Comparison of ENCODE assay signal across 8 mouse cellular contexts in the genomic region with DNA sequence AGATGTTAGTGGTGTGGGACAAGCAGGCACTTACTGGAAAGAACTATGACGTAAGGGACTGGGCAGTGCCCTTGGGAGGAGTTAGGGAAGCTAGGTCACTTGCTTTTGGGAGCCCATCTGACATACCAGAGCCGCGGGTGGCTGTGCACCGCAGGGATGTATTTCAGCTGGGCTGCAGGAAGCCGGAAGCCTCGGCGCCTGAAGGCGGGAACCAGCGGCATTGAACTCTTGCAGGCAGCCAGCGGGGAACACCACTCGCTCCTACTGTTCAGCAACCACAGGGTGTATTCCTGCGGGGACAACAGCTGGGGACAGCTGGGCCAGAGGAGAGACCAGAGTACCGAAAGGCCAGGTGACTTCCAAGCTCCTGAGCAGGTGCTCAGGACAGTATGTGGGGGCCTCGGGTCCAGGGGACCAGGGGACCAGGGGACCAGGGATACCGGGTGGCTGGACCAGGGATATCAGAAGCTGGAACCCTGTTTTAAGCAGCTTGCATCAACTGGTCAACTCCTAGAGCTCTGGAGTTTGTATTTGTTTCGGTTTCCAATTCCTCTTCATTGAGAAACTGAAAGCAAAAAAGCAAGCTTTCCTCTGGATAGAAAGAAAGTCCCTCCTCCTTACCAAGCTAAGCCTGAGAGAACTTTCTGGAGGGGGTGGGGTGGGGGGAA. TPM values are rescaled to one million over a fixed set of nuclear protein-coding genes. Genes with fewer than 3 reads are reported as not detected.
DNase-seq lines count a peak whose midpoint lies in the region; ATAC-seq and TF ChIP-seq lines count a peak whose summit lies in the region.

A gene (plus strand): TSS at position 120 of the 668 bp plus-strand sequence.

- peak; percentile 76 to 77 for DNase-seq in heart, postnatal 10 days
- peak; percentile 35 for DNase-seq in large intestine, adult 2 months (ENCODE audit: low read depth, low spot score)
- peak; percentile 73 for DNase-seq in lung, adult 2 months
- peak; percentile 65 to 68 for DNase-seq in thymus, adult 18-20 months

- no peak within 1 kb of the TSS for H3K9ac ChIP-seq in ES-Bruce4 (ENCODE audit: low read depth, poor library complexity, severe bottlenecking)
- peak within 1 kb of the TSS; percentile 62 for H3K9ac ChIP-seq in forebrain, embryonic 13.5 days
- peak within 1 kb of the TSS; percentile 45 for H3K9ac ChIP-seq in neural tube, embryonic 15.5 days (replicated peaks)

- peak; percentile 68 for ATAC-seq in cerebellum, adult (ENCODE audit: insufficient number of reproducible peaks, low FRiP score, low TSS enrichment)
- peak; percentile 71 for ATAC-seq in forebrain, embryonic 13.5 days
- peak; percentile 73 for ATAC-seq in neural tube, embryonic 15.5 days (ENCODE audit: low FRiP score)

- no peak for TF ChIP-seq CTCF in ES-Bruce4 (IDR thresholded peaks at IDR 0.05; ENCODE audit: low read depth, low read length)
- TF ChIP-seq CTCF in lung, adult 2 months (IDR thresholded peaks at IDR 0.05; ENCODE audit: insufficient read depth, low read length), result no peak

- 6% methylated on average over 16 of the region's 16 CpGs for WGBS in forebrain, embryonic 13.5 days
- 1% methylated on average over 16 of the region's 16 CpGs for WGBS in large intestine, adult 2 months
- under 1% methylated on average over 16 of the region's 16 CpGs for WGBS in lung, adult 2 months
- WGBS in neural tube, embryonic 15.5 days, result 4% methylated on average over 16 of the region's 16 CpGs

- TF ChIP-seq EP300 in ES-Bruce4 (IDR thresholded peaks at IDR 0.05; ENCODE audit: insufficient read depth, low read depth, low read length), result 0 out of 2 replicates have a peak, but pooled peaks have one; percentile 18

- no peak for TF ChIP-seq POLR2A in ES-Bruce4 (IDR thresholded peaks at IDR 0.05; ENCODE audit: insufficient read depth, low read length)
- peak; percentile 91; the same call in 1 of the 2 replicates for TF ChIP-seq POLR2A in lung, adult 2 months (IDR thresholded peaks at IDR 0.05; ENCODE audit: borderline replicate concordance, extremely low read depth, low read depth, low read length)

- H3K4me1 ChIP-seq in ES-Bruce4 (ENCODE audit: control insufficient read depth, insufficient read depth, low read length), result no peaks in the 10 kb centered on the region
- H3K4me1 ChIP-seq in forebrain, embryonic 13.5 days, result peaks cover 9% of the 10 kb centered on the region
- H3K4me1 ChIP-seq in lung, adult 2 months (ENCODE audit: control insufficient read depth, insufficient read depth, low read length), result peaks cover 2% of the 10 kb centered on the region
- H3K4me1 ChIP-seq in neural tube, embryonic 15.5 days, result no peaks in the 10 kb centered on the region

- peak within 1 kb of the TSS; percentile 70 for H3K4me2 ChIP-seq in forebrain, embryonic 13.5 days
- peak within 1 kb of the TSS; percentile 57 for H3K4me2 ChIP-seq in neural tube, embryonic 15.5 days

- no peaks in the 10 kb centered on the region for H3K9me3 ChIP-seq in ES-Bruce4 (replicated peaks; ENCODE audit: control insufficient read depth, insufficient read depth, low read length, poor library complexity, severe bottlenecking)
- no peaks in the 10 kb centered on the region for H3K9me3 ChIP-seq in forebrain, embryonic 13.5 days (replicated peaks)
- no peaks in the 10 kb centered on the region for H3K9me3 ChIP-seq in neural tube, embryonic 15.5 days (replicated peaks)

- no peak within 1 kb of the TSS for H3K27ac ChIP-seq in ES-Bruce4 (ENCODE audit: insufficient read depth, low read length)
- H3K27ac ChIP-seq in forebrain, embryonic 13.5 days, result no peak within 1 kb of the TSS
- H3K27ac ChIP-seq in neural tube, embryonic 15.5 days (replicated peaks), result no peak within 1 kb of the TSS

- peak within 1 kb of the TSS; percentile 7; the same call in 1 of the 2 replicates for H3K4me3 ChIP-seq in ES-Bruce4 (ENCODE audit: low read depth, low read length)
- H3K4me3 ChIP-seq in forebrain, embryonic 13.5 days, result peak within 1 kb of the TSS; percentile 41
- peak within 1 kb of the TSS; percentile 95 for H3K4me3 ChIP-seq in lung, adult 2 months (replicated peaks; ENCODE audit: extremely low read depth, low read depth, low read length)
- H3K4me3 ChIP-seq in neural tube, embryonic 15.5 days (replicated peaks), result peak within 1 kb of the TSS; percentile 35

- no peaks in the 10 kb centered on the region for H3K27me3 ChIP-seq in ES-Bruce4 (ENCODE audit: control insufficient read depth, insufficient read depth, low read length, poor library complexity, severe bottlenecking)
- H3K27me3 ChIP-seq in forebrain, embryonic 13.5 days, result no peaks in the 10 kb centered on the region
- no peaks in the 10 kb centered on the region for H3K27me3 ChIP-seq in neural tube, embryonic 15.5 days (replicated peaks)

- intact Hi-C loops in heart, postnatal 10 days (cut with DNase I), result no loop called here

- no peaks in the 10 kb centered on the region for H3K36me3 ChIP-seq in ES-Bruce4 (ENCODE audit: control insufficient read depth, insufficient read depth, low read length, poor library complexity, severe bottlenecking)
- no peaks in the 10 kb centered on the region for H3K36me3 ChIP-seq in forebrain, embryonic 13.5 days (ENCODE audit: poor library complexity, severe bottlenecking)
- H3K36me3 ChIP-seq in neural tube, embryonic 15.5 days, result no peaks in the 10 kb centered on the region

RNA-seq across cellular contexts. Expression of the gene that starts here (rescaled TPM):
- polyA plus RNA-seq in ES-Bruce4 (2011; ENCODE audit: insufficient read depth, insufficient read length, low read depth, missing spikeins), result 4.8 and 6.2 TPM in 2 replicates
- polyA plus RNA-seq in forebrain, embryonic 13.5 days (2015; fragmentation: Nextera tagmentation; extraction: Ambion mirVana), result 2.6 and 3.6 TPM in 2 replicates
- 1 to 10 TPM; 2.4 to 3.6 TPM for total RNA-seq in heart, postnatal 10 days (2021)
- 5.6 and 17.1 TPM in 2 replicates for polyA plus RNA-seq in large intestine, adult 2 months (2012; rRNA removed)
- 9.9 and 11.6 TPM in 2 replicates for polyA plus RNA-seq in lung, adult 2 months (2012; rRNA removed)
- polyA plus RNA-seq in neural tube, embryonic 15.5 days (2015; fragmentation: Nextera tagmentation; extraction: Ambion mirVana), result 1.5 and 3.7 TPM in 2 replicates

Comparison
In these comparisons a context has a peak if more than half of its experiments do, and no peak if none do; other contexts are left out.
1. H3K4me3 ChIP-seq: peak in every context shown above with its lines; median percentile 95 in lung, adult 2 months; 41 in forebrain, embryonic 13.5 days; 35 in neural tube, embryonic 15.5 days; 7 in ES-Bruce4.